Mouse (Mus musculus): Measurements from ENCODE around the gene Sik1. TPM values are rescaled to one million over a fixed set of nuclear protein-coding genes. Genes with fewer than 3 reads are reported as not detected.
A peak's percentile ranks its signal among the peaks of the same experiment; 100 is the strongest.

Gene Sik1
- total and polyA plus RNA-seq, 2 experiments from 2014 or later, result 10.9 to 31.9 TPM

- Histone ChIP-seq H3K4me1 (ENCODE audit: control insufficient read depth, insufficient read depth) (peaks cover 32% of the 10 kb centered on the region), H3K4me3 (ENCODE audit: low read depth, low read length) (no peak overlapping the region), H3K9ac (replicated peaks; ENCODE audit: low read depth, low read length) (no peak overlapping the region), H3K4me2 (ENCODE audit: low read depth, low read length) (no peak overlapping the region), H3K9me3 (replicated peaks; ENCODE audit: control insufficient read depth, low read length) (no peaks in the 10 kb centered on the region), H3K27ac (ENCODE audit: low read depth) (peak overlapping the region; percentile 75), H3K36me3 (replicated peaks; ENCODE audit: control insufficient read depth, insufficient read depth, low read length) (no peaks in the 10 kb centered on the region), H3K27me3 (ENCODE audit: control insufficient read depth, insufficient read depth, low read length) (no peaks in the 10 kb centered on the region)
- ATAC-seq (ENCODE audit: insufficient read depth, low read depth) (peak; percentile 82), DNase-seq (ENCODE audit: low spot score) (peak; percentile 82)
- no peak for TF ChIP-seq CTCF (IDR thresholded peaks at IDR 0.05; ENCODE audit: low read depth)
- no peak for TF ChIP-seq EP300 (IDR thresholded peaks at IDR 0.05; ENCODE audit: low read depth)
- 60% methylated on average over 6 of the region's 6 CpGs for WGBS
Observed at GRCm38 (mm10) chr17:31834320-31835065, 21.1 kb downstream of the Sik1 start.

- peak; percentile 28; the same call in 1 of the 2 replicates for ATAC-seq (ENCODE audit: insufficient read depth, low read depth)
Observed at GRCm38 (mm10) chr17:31833752-31834151, 21.9 kb downstream of the Sik1 start.

DNA sequence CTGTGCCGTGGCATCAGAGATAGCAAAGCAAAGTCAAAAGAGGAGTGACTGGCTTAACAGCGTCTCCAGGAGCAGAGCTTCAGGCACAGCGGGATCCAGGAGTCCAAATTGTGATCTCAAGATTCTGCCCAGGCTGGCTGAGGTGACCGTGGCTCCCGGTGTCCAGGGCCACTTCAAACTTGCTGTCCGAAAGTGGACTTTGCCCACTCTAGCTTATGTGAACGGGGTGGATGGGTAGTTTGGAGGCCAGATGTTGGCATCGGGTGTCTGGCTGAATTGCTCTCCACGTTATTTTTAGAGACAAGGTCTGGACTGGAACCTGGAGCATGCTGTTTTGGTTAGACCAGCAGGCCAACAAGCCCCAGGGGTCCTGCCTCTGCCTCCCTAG is 23.0 kb downstream of the Sik1 start:
- TF ChIP-seq EP300 (IDR thresholded peaks at IDR 0.05; ENCODE audit: low read depth) (no peak), CTCF (IDR thresholded peaks at IDR 0.05; ENCODE audit: low read depth) (no peak)
- no peak overlapping the region for H3K4me2 ChIP-seq (ENCODE audit: low read depth, low read length)

More at GRCm38 (mm10) chr17:31833752-31834151, 21.9 kb downstream of the Sik1 start:
- Histone ChIP-seq H3K4me3 (ENCODE audit: low read depth, low read length) (no peak overlapping the region), H3K27me3 (ENCODE audit: control insufficient read depth, insufficient read depth, low read length) (no peaks in the 10 kb centered on the region), H3K27ac (ENCODE audit: low read depth) (peak overlapping the region; percentile 75), H3K9me3 (replicated peaks; ENCODE audit: control insufficient read depth, low read length) (no peaks in the 10 kb centered on the region), H3K9ac (replicated peaks; ENCODE audit: low read depth, low read length) (no peak overlapping the region), H3K4me2 (ENCODE audit: low read depth, low read length) (no peak overlapping the region), H3K36me3 (replicated peaks; ENCODE audit: control insufficient read depth, insufficient read depth, low read length) (no peaks in the 10 kb centered on the region), H3K4me1 (ENCODE audit: control insufficient read depth, insufficient read depth) (peaks cover 32% of the 10 kb centered on the region)
- DNase-seq (ENCODE audit: low spot score), result peak; percentile 55
- TF ChIP-seq CTCF (IDR thresholded peaks at IDR 0.05; ENCODE audit: low read depth) (no peak), EP300 (IDR thresholded peaks at IDR 0.05; ENCODE audit: low read depth) (no peak)
- WGBS, result 22% methylated on average over 7 of the region's 7 CpGs

GRCm38 (mm10) chr17:31831866-31832576 is 23.6 kb downstream of the Sik1 start:
- Histone ChIP-seq H3K9me3 (replicated peaks; ENCODE audit: control insufficient read depth, low read length) (no peaks in the 10 kb centered on the region), H3K4me2 (ENCODE audit: low read depth, low read length) (no peak overlapping the region), H3K4me3 (ENCODE audit: low read depth, low read length) (no peak overlapping the region), H3K36me3 (replicated peaks; ENCODE audit: control insufficient read depth, insufficient read depth, low read length) (no peaks in the 10 kb centered on the region), H3K27ac (ENCODE audit: low read depth) (no peak overlapping the region), H3K4me1 (ENCODE audit: control insufficient read depth, insufficient read depth) (peaks cover 44% of the 10 kb centered on the region), H3K9ac (replicated peaks; ENCODE audit: low read depth, low read length) (no peak overlapping the region), H3K27me3 (ENCODE audit: control insufficient read depth, insufficient read depth, low read length) (no peaks in the 10 kb centered on the region)
- no peak for ATAC-seq (ENCODE audit: insufficient read depth, low read depth)
- no peak for TF ChIP-seq EP300 (IDR thresholded peaks at IDR 0.05; ENCODE audit: low read depth)
- TF ChIP-seq CTCF (IDR thresholded peaks at IDR 0.05; ENCODE audit: low read depth), result no peak
- WGBS, result 84% methylated on average over 14 of the region's 14 CpGs
- DNase-seq (ENCODE audit: low spot score), result no peak

More for the DNA sequence above, 23.0 kb downstream of the Sik1 start:
- no peaks in the 10 kb centered on the region for H3K36me3 ChIP-seq (replicated peaks; ENCODE audit: control insufficient read depth, insufficient read depth, low read length)
- DNase-seq (ENCODE audit: low spot score), result no peak
- WGBS, result 84% methylated on average over 9 of the region's 9 CpGs
- no peaks in the 10 kb centered on the region for H3K9me3 ChIP-seq (replicated peaks; ENCODE audit: control insufficient read depth, low read length)
- no peak overlapping the region for H3K4me3 ChIP-seq (ENCODE audit: low read depth, low read length)
- H3K9ac ChIP-seq (replicated peaks; ENCODE audit: low read depth, low read length), result no peak overlapping the region
- H3K4me1 ChIP-seq (ENCODE audit: control insufficient read depth, insufficient read depth), result peaks cover 39% of the 10 kb centered on the region
- no peak for ATAC-seq (ENCODE audit: insufficient read depth, low read depth)
- H3K27me3 ChIP-seq (ENCODE audit: control insufficient read depth, insufficient read depth, low read length), result no peaks in the 10 kb centered on the region
- H3K27ac ChIP-seq (ENCODE audit: low read depth), result no peak overlapping the region

DNA sequence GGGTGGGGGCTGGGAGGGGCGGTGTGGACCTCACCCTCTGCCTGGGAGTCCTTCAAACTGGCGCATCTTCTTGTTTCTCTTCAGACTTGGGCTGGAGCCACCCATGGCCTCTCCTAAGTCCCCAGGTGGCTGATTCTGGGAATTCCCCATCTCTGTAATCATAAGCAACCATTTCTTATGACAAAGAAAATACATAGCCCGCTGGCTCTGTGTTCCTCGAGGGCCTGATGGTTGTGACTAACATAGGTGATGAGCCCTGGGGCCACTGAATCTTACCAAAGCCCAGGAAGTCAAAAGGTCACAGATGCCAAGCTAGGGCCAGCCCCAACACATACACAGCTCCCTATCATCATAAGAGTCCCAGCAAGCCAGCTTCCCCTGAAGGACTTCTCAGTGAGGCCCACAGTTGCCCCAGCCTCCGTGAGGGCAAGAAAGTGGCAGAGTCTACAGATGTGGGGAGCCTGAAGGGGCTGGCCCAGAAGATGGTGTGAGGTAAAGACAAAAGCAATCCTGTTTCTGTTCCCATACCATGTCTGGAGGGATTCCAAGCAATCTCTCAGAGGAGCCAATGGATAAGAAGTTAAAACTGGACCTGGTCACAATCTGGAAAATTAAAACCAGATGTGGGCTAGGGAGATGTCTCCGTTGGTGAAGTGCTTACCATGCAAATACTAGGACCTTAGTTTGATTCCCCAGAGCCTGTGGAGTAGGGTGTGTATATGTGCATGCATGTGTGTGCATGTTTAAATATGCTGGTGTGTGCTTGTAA is 24.3 kb downstream of the Sik1 start:
- ATAC-seq (ENCODE audit: insufficient read depth, low read depth), result no peak
- Histone ChIP-seq H3K4me1 (ENCODE audit: control insufficient read depth, insufficient read depth) (peaks cover 51% of the 10 kb centered on the region), H3K27ac (ENCODE audit: low read depth) (no peak overlapping the region), H3K4me3 (ENCODE audit: low read depth, low read length) (no peak overlapping the region), H3K27me3 (ENCODE audit: control insufficient read depth, insufficient read depth, low read length) (no peaks in the 10 kb centered on the region), H3K36me3 (replicated peaks; ENCODE audit: control insufficient read depth, insufficient read depth, low read length) (no peaks in the 10 kb centered on the region), H3K9me3 (replicated peaks; ENCODE audit: control insufficient read depth, low read length) (no peaks in the 10 kb centered on the region), H3K9ac (replicated peaks; ENCODE audit: low read depth, low read length) (no peak overlapping the region), H3K4me2 (ENCODE audit: low read depth, low read length) (no peak overlapping the region)
- 66% methylated on average over 6 of the region's 6 CpGs for WGBS
- no peak for TF ChIP-seq EP300 (IDR thresholded peaks at IDR 0.05; ENCODE audit: low read depth)
- no peak for TF ChIP-seq CTCF (IDR thresholded peaks at IDR 0.05; ENCODE audit: low read depth)
- DNase-seq (ENCODE audit: low spot score), result no peak
